Mouse (Mus musculus): ENCODE results near the gene Specc1. TPM values are rescaled to one million over a fixed set of nuclear protein-coding genes. Genes with fewer than 3 reads are reported as not detected.

The Specc1 gene
- polyA plus RNA-seq, 1 experiment = 6.5 TPM

- 39% methylated on average over 1 of the region's 1 CpGs for WGBS
These were observed 78.7 kb downstream of the Specc1 start for GRCm38 (mm10) chr11:62035220-62035619.

GRCm38 (mm10) chr11:62040122-62040521, 83.6 kb downstream of the Specc1 start:
- no peak for DNase-seq (ENCODE audit: low read depth, low spot score)
- 56% methylated on average over 2 of the region's 2 CpGs for WGBS

More at GRCm38 (mm10) chr11:62035220-62035619, 78.7 kb downstream of the Specc1 start:
- no peak for DNase-seq (ENCODE audit: low read depth, low spot score)

- no peak for DNase-seq (ENCODE audit: low read depth, low spot score)
- 43% methylated on average over 3 of the region's 3 CpGs for WGBS
These were observed 88.1 kb downstream of the Specc1 start for GRCm38 (mm10) chr11:62044627-62045026.

GRCm38 (mm10) chr11:62045964-62046363, 89.4 kb downstream of the Specc1 start:
- DNase-seq (ENCODE audit: low read depth, low spot score) = no peak
- 57% methylated on average over 2 of the region's 2 CpGs for WGBS

GRCm38 (mm10) chr11:62047817-62048640, 91.5 kb downstream of the Specc1 start:
- peak; percentile 80 for DNase-seq (ENCODE audit: low read depth, low spot score)
- WGBS = 25% methylated on average over 9 of the region's 9 CpGs

- DNase-seq (ENCODE audit: low read depth, low spot score) = no peak
These were observed 92.6 kb downstream of the Specc1 start for GRCm38 (mm10) chr11:62049170-62049569.

GRCm38 (mm10) chr11:62050356-62051330, 94.1 kb downstream of the Specc1 start:
- DNase-seq (ENCODE audit: low read depth, low spot score) = peak; percentile 78
- 34% methylated on average over 8 of the region's 8 CpGs for WGBS

GRCm38 (mm10) chr11:62051487-62051886, 94.9 kb downstream of the Specc1 start:
- WGBS = 73% methylated on average over 4 of the region's 4 CpGs
- DNase-seq (ENCODE audit: low read depth, low spot score) = no peak

- 85% methylated on average over 9 of the region's 9 CpGs for WGBS
These were observed 97.4 kb downstream of the Specc1 start for GRCm38 (mm10) chr11:62053928-62054327.

GRCm38 (mm10) chr11:62064565-62064964, 108.0 kb downstream of the Specc1 start:
- 25% methylated on average over 1 of the region's 1 CpGs for WGBS
- no peak for DNase-seq (ENCODE audit: low read depth, low spot score)

More at GRCm38 (mm10) chr11:62053928-62054327, 97.4 kb downstream of the Specc1 start:
- DNase-seq (ENCODE audit: low read depth, low spot score) = no peak

- WGBS = 75% methylated on average over 6 of the region's 6 CpGs
- DNase-seq (ENCODE audit: low read depth, low spot score) = no peak
These were observed 109.1 kb downstream of the Specc1 start for GRCm38 (mm10) chr11:62065655-62066054.

- DNase-seq (ENCODE audit: low read depth, low spot score) = no peak
- 65% methylated on average over 2 of the region's 2 CpGs for WGBS
These were observed 113.0 kb downstream of the Specc1 start for GRCm38 (mm10) chr11:62069554-62069953.

GRCm38 (mm10) chr11:62070206-62070605, 113.6 kb downstream of the Specc1 start:
- WGBS = 83% methylated on average over 7 of the region's 7 CpGs
- DNase-seq (ENCODE audit: low read depth, low spot score) = no peak

GRCm38 (mm10) chr11:62072406-62072805, 115.8 kb downstream of the Specc1 start:
- 67% methylated on average over 3 of the region's 3 CpGs for WGBS

GRCm38 (mm10) chr11:62073575-62074140, 117.1 kb downstream of the Specc1 start:
- no peak for DNase-seq (ENCODE audit: low read depth, low spot score)
- WGBS = 81% methylated on average over 7 of the region's 7 CpGs

More at GRCm38 (mm10) chr11:62072406-62072805, 115.8 kb downstream of the Specc1 start:
- no peak for DNase-seq (ENCODE audit: low read depth, low spot score)

GRCm38 (mm10) chr11:62074578-62074977, 118.0 kb downstream of the Specc1 start:
- DNase-seq (ENCODE audit: low read depth, low spot score) = no peak
- 90% methylated on average over 8 of the region's 8 CpGs for WGBS

GRCm38 (mm10) chr11:62075071-62075470, 118.5 kb downstream of the Specc1 start:
- DNase-seq (ENCODE audit: low read depth, low spot score) = no peak
- WGBS = 75% methylated on average over 3 of the region's 3 CpGs

GRCm38 (mm10) chr11:62075551-62075950, 119.0 kb downstream of the Specc1 start:
- 75% methylated on average over 5 of the region's 5 CpGs for WGBS
- DNase-seq (ENCODE audit: low read depth, low spot score) = no peak

- DNase-seq (ENCODE audit: low read depth, low spot score) = peak; percentile 95
- WGBS = 4% methylated on average over 42 of the region's 42 CpGs
These were observed 120.0 kb downstream of the Specc1 start for GRCm38 (mm10) chr11:62076345-62077156.
